Mouse (Mus musculus) myocyte (in vitro differentiated cells): ENCODE results near the gene Spib. TPM values are rescaled to one million over a fixed set of nuclear protein-coding genes. Genes with fewer than 3 reads are reported as not detected.

Experiments used
- H3K27me3 ChIP-seq: one replicate; pipeline ENCODE4 v1.6.1; 2011; ENCODE audit not compliant: control insufficient read depth, insufficient read depth, insufficient read length
- H3K36me3 ChIP-seq: one replicate; pipeline ENCODE4 v1.6.1; 2011; ENCODE audit not compliant: control insufficient read depth, insufficient read depth
- H3K4me2 ChIP-seq: one replicate; pipeline ENCODE4 v1.6.1; 2011; ENCODE audit warnings: low read depth, control low read depth
- H3K4me3 ChIP-seq: one replicate; pipeline ENCODE4 v1.5.1; 2011; ENCODE audit warnings: mild to moderate bottlenecking, control low read depth, moderate library complexity
- H3K79me2 ChIP-seq: one replicate; pipeline ENCODE4 v1.6.1; 2011; ENCODE audit not compliant: control insufficient read depth, insufficient read depth
- H3ac ChIP-seq: one replicate; pipeline ENCODE4 v1.6.1; 2011; ENCODE audit not compliant: control insufficient read depth, insufficient read length
- CEBPB ChIP-seq: IDR thresholded peaks from 2 replicates; pipeline ENCODE4 v1.6.1; 2011; ENCODE audit warnings: mild to moderate bottlenecking, moderate library complexity; ENCODE audit not compliant: poor library complexity, insufficient read depth, severe bottlenecking
- E2F4 ChIP-seq: IDR thresholded peaks from one replicate; pipeline ENCODE4 v1.6.1; 2011; ENCODE audit warnings: mild to moderate bottlenecking, control low read depth, moderate library complexity; ENCODE audit not compliant: insufficient read depth
- MAX ChIP-seq: IDR thresholded peaks from one replicate; pipeline ENCODE4 v1.6.1; 2011; ENCODE audit warnings: low read depth, mild to moderate bottlenecking, control low read depth
- MYOD1 ChIP-seq, 3 experiments: IDR thresholded peaks; one replicate each; pipeline ENCODE4 v1.6.1; 2011; ENCODE audit warnings: control low read depth in 2 of 3, low read depth in 2 of 3, mild to moderate bottlenecking in 2 of 3, moderate library complexity in 1 of 3; ENCODE audit not compliant: insufficient read length in 2 of 3, control insufficient read depth in 1 of 3
- MYOG ChIP-seq, 3 experiments: IDR thresholded peaks; one replicate each; pipeline ENCODE4 v1.6.1; 2011; ENCODE audit warnings: control low read depth in 2 of 3, low read depth in 2 of 3, mild to moderate bottlenecking in 2 of 3; ENCODE audit not compliant: insufficient read length in 2 of 3, control insufficient read depth in 1 of 3, insufficient read depth in 1 of 3
- POLR2A ChIP-seq: IDR thresholded peaks from one replicate; pipeline ENCODE4 v1.6.1; 2011; ENCODE audit warnings: low read depth, mild to moderate bottlenecking, control low read depth, moderate library complexity; ENCODE audit not compliant: insufficient read length
- POLR2AphosphoS2 ChIP-seq: IDR thresholded peaks from one replicate; pipeline ENCODE4 v1.6.1; 2011; ENCODE audit warnings: low read depth, control low read depth; ENCODE audit not compliant: insufficient read length
- REST ChIP-seq: IDR thresholded peaks from one replicate; pipeline ENCODE4 v1.6.1; 2011; ENCODE audit warnings: mild to moderate bottlenecking, control low read depth, moderate library complexity; ENCODE audit not compliant: insufficient read depth, insufficient read length
- SRF ChIP-seq: IDR thresholded peaks from one replicate; pipeline ENCODE4 v1.6.1; 2011; ENCODE audit warnings: low read depth; ENCODE audit not compliant: control insufficient read depth, insufficient read length
- TCF12 ChIP-seq: IDR thresholded peaks from one replicate; pipeline ENCODE4 v1.6.1; 2011; ENCODE audit warnings: mild to moderate bottlenecking, control low read depth; ENCODE audit not compliant: poor library complexity, insufficient read depth, severe bottlenecking
- TCF3 ChIP-seq: IDR thresholded peaks from one replicate; pipeline ENCODE4 v1.6.1; 2011; ENCODE audit warnings: low read depth, control low read depth; ENCODE audit not compliant: insufficient read length
- USF1 ChIP-seq: IDR thresholded peaks from one replicate; pipeline ENCODE4 v1.6.1; 2011; ENCODE audit warnings: low read depth, mild to moderate bottlenecking, control low read depth, moderate library complexity
- polyA plus RNA-seq: library from polyadenylated mRNA; unstranded; fragments of >200 nt; fragmentation: generic; extraction: Trizol; gene quantifications from one replicate; pipeline ENCODE4 v1.2.1, GENCODE M21; 2012; ENCODE audit warnings: missing spikeins

The Spib gene
- polyA plus RNA-seq, 1 experiment: 0.05 TPM

- no peaks in the 10 kb centered on the region for H3K36me3 ChIP-seq
- TF ChIP-seq MYOG (IDR thresholded peaks at IDR 0.05; ENCODE audit: control insufficient read depth in 1 of 3, insufficient read depth in 1 of 3, insufficient read length in 2 of 3, low read depth in 2 of 3) (no peak), REST (no peak), SRF (no peak), TCF3 (no peak), TCF12 (no peak), E2F4 (no peak), CEBPB (no peak), USF1 (no peak), MYOD1 (IDR thresholded peaks at IDR 0.05; ENCODE audit: control insufficient read depth in 1 of 3, insufficient read length in 2 of 3, low read depth in 2 of 3) (no peak), POLR2AphosphoS2 (no peak), MAX (no peak), POLR2A (no peak)
- H3K4me3 ChIP-seq: no peak overlapping the region
- H3K4me2 ChIP-seq: no peak overlapping the region
- H3ac ChIP-seq: no peak overlapping the region
- H3K79me2 ChIP-seq: peaks cover 11% of the 10 kb centered on the region
- H3K27me3 ChIP-seq: no peaks in the 10 kb centered on the region
These were observed 32.9 kb downstream of the Spib start for GRCm38 (mm10) chr7:44498922-44499321.

GRCm38 (mm10) chr7:44497361-44498055 is 34.4 kb downstream of the Spib start:
- TF ChIP-seq MYOD1 (IDR thresholded peaks at IDR 0.05; ENCODE audit: control insufficient read depth in 1 of 3, insufficient read length in 2 of 3, low read depth in 2 of 3) (no peak), SRF (no peak), TCF3 (no peak), TCF12 (no peak), POLR2A (no peak), MAX (no peak), USF1 (no peak), E2F4 (no peak), CEBPB (no peak), MYOG (IDR thresholded peaks at IDR 0.05; ENCODE audit: control insufficient read depth in 1 of 3, insufficient read depth in 1 of 3, insufficient read length in 2 of 3, low read depth in 2 of 3) (no peak), REST (no peak), POLR2AphosphoS2 (no peak)
- no peaks in the 10 kb centered on the region for H3K36me3 ChIP-seq
- peak overlapping the region; percentile 53 for H3K4me3 ChIP-seq
- H3K79me2 ChIP-seq: peaks cover 11% of the 10 kb centered on the region
- H3K27me3 ChIP-seq: no peaks in the 10 kb centered on the region
- peak overlapping the region; percentile 88 for H3K4me2 ChIP-seq
- H3ac ChIP-seq: peak overlapping the region; percentile 47

- peak overlapping the region; percentile 88 for H3K4me2 ChIP-seq
- no peak for TF ChIP-seq MAX
- no peak for TF ChIP-seq SRF
- TF ChIP-seq TCF3: no peak
- H3K4me3 ChIP-seq: peak overlapping the region; percentile 53
- H3K27me3 ChIP-seq: no peaks in the 10 kb centered on the region
- H3ac ChIP-seq: peak overlapping the region; percentile 47
- H3K79me2 ChIP-seq: peaks cover 11% of the 10 kb centered on the region
- no peaks in the 10 kb centered on the region for H3K36me3 ChIP-seq
These were observed 35.1 kb downstream of the Spib start for GRCm38 (mm10) chr7:44496771-44497109.

GRCm38 (mm10) chr7:44495992-44496770 is 35.7 kb downstream of the Spib start, which contains the start of the genes Emc10 and Fam71e1:
Gene Emc10, minus strand, starts transcription at chr7:44496529.
Gene Fam71e1, plus strand, starts transcription at chr7:44496581.
- no peaks in the 10 kb centered on the region for H3K36me3 ChIP-seq
- peaks cover 11% of the 10 kb centered on the region for H3K79me2 ChIP-seq
- TF ChIP-seq POLR2AphosphoS2 (peak; percentile 59), REST (no peak), POLR2A (peak; percentile 60), MYOD1 (IDR thresholded peaks at IDR 0.05; ENCODE audit: control insufficient read depth in 1 of 3, insufficient read length in 2 of 3, low read depth in 2 of 3) (no peak)
- H3K4me2 ChIP-seq: peak within 1 kb of the TSS; percentile 90
- H3ac ChIP-seq: peak within 1 kb of the TSS; percentile 47
- peak within 1 kb of the TSS; percentile 53 for H3K4me3 ChIP-seq
- no peaks in the 10 kb centered on the region for H3K27me3 ChIP-seq

GRCm38 (mm10) chr7:44495086-44495485 is 36.8 kb downstream of the Spib start:
- no peak for TF ChIP-seq TCF3
- Histone ChIP-seq H3K4me2 (peak overlapping the region; percentile 90), H3K27me3 (no peaks in the 10 kb centered on the region), H3ac (no peak overlapping the region), H3K79me2 (peaks cover 11% of the 10 kb centered on the region), H3K36me3 (no peaks in the 10 kb centered on the region), H3K4me3 (peak overlapping the region; percentile 53)
